Mouse (Mus musculus): Measurements from ENCODE around the gene Cox19. TPM values are rescaled to one million over a fixed set of nuclear protein-coding genes. Genes with fewer than 3 reads are reported as not detected.

Gene Cox19
- total and polyA plus RNA-seq, 2 experiments from 2014 or later: 88.6 to 123 TPM

- no peak overlapping the region for H3K9ac ChIP-seq (replicated peaks; ENCODE audit: low read depth, low read length)
- WGBS: 75% methylated on average over 6 of the region's 6 CpGs
- no peak overlapping the region for H3K4me2 ChIP-seq (ENCODE audit: low read depth, low read length)
- no peak for TF ChIP-seq EP300 (IDR thresholded peaks at IDR 0.05; ENCODE audit: low read depth)
- no peak for TF ChIP-seq CTCF (IDR thresholded peaks at IDR 0.05; ENCODE audit: low read depth)
- no peak overlapping the region for H3K4me3 ChIP-seq (ENCODE audit: low read depth, low read length)
- H3K9me3 ChIP-seq (replicated peaks; ENCODE audit: control insufficient read depth, low read length): no peaks in the 10 kb centered on the region
- peaks cover 56% of the 10 kb centered on the region for H3K4me1 ChIP-seq (ENCODE audit: control insufficient read depth, insufficient read depth)
- no peaks in the 10 kb centered on the region for H3K27me3 ChIP-seq (ENCODE audit: control insufficient read depth, insufficient read depth, low read length)
- no peaks in the 10 kb centered on the region for H3K36me3 ChIP-seq (replicated peaks; ENCODE audit: control insufficient read depth, insufficient read depth, low read length)
- H3K27ac ChIP-seq (ENCODE audit: low read depth): no peak overlapping the region
- no peak for DNase-seq (ENCODE audit: low spot score)
- no peak for ATAC-seq (ENCODE audit: insufficient read depth, low read depth)
Measured at GRCm38 (mm10) chr5:139373889-139374444, 22.7 kb upstream of the Cox19 start.

DNA sequence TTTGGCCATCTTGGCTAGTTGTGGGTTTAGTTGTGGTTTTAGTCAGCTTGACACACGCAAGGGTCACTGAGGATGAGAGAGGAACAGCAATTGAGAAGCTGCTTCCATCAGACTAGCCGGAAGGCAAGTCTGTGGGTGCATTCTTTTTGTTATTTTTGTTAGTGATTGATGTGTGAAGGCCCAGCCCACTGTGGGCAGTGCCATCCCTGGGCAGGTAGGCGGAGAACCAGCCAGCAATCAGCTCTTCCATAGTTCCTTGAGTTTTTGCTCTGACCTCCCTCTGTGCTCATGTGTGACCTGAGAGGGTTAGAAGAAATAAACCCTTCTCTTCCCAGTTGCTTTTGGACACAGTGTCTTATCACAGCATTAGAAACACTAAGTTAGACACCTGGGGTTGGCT, 21.9 kb upstream of the Cox19 start:
- Histone ChIP-seq H3K9me3 (replicated peaks; ENCODE audit: control insufficient read depth, low read length) (no peaks in the 10 kb centered on the region), H3K36me3 (replicated peaks; ENCODE audit: control insufficient read depth, insufficient read depth, low read length) (no peaks in the 10 kb centered on the region), H3K4me1 (ENCODE audit: control insufficient read depth, insufficient read depth) (peaks cover 48% of the 10 kb centered on the region), H3K4me3 (ENCODE audit: low read depth, low read length) (no peak overlapping the region), H3K27ac (ENCODE audit: low read depth) (no peak overlapping the region), H3K9ac (replicated peaks; ENCODE audit: low read depth, low read length) (no peak overlapping the region), H3K27me3 (ENCODE audit: control insufficient read depth, insufficient read depth, low read length) (no peaks in the 10 kb centered on the region), H3K4me2 (ENCODE audit: low read depth, low read length) (no peak overlapping the region)
- 79% methylated on average over 3 of the region's 3 CpGs for WGBS
- TF ChIP-seq CTCF (IDR thresholded peaks at IDR 0.05; ENCODE audit: low read depth): no peak
- no peak for TF ChIP-seq EP300 (IDR thresholded peaks at IDR 0.05; ENCODE audit: low read depth)
- no peak for DNase-seq (ENCODE audit: low spot score)
- no peak for ATAC-seq (ENCODE audit: insufficient read depth, low read depth)

DNA sequence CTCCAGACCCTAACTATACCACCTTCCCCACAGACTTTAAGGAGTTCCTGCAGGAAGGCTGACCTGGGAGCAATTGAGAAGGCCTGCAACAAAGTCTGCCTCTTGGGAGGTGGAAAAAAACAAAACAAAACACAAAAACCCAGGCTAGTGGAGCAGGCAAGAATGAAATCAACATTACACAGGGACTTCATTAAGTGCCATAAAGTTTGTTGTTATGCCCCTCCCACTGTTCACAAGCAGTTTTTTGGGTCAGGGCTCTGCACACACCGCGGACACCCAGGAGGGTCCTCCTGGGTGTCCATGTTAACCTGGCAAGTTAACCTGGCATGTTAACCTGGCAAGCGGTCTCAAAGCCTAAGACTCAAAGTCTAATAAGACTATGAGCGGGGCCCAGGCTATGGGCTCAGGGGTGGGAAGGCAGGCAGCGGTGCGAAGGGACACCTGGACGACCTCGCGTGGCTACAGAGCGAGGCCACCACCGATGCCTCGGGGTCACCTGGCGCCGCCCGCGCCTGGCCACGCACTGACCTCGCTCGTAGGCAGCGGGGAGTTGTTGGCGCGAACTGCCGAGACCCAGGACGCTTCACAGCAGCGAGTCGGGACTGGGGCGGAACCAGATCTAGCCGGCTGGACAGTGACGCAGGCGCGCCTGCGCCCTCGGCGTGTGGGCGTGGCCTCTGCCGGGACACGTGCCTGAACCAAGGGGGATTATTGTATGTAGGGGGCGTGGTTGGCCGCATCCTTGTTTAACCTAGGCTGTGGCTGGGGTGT, 20.6 kb upstream of the Cox19 start:
- Histone ChIP-seq H3K4me2 (ENCODE audit: low read depth, low read length) (peak overlapping the region; percentile 89), H3K9ac (replicated peaks; ENCODE audit: low read depth, low read length) (peak overlapping the region; percentile 91), H3K4me1 (ENCODE audit: control insufficient read depth, insufficient read depth) (peaks cover 35% of the 10 kb centered on the region), H3K27me3 (ENCODE audit: control insufficient read depth, insufficient read depth, low read length) (no peaks in the 10 kb centered on the region), H3K4me3 (ENCODE audit: low read depth, low read length) (peak overlapping the region; percentile 65), H3K9me3 (replicated peaks; ENCODE audit: control insufficient read depth, low read length) (no peaks in the 10 kb centered on the region), H3K27ac (ENCODE audit: low read depth) (peak overlapping the region; percentile 93), H3K36me3 (replicated peaks; ENCODE audit: control insufficient read depth, insufficient read depth, low read length) (no peaks in the 10 kb centered on the region)
- peak; percentile 94 for ATAC-seq (ENCODE audit: insufficient read depth, low read depth)
- no peak; the same call in 1 of the 2 replicates for TF ChIP-seq CTCF (IDR thresholded peaks at IDR 0.05; ENCODE audit: low read depth)
- peak; percentile 64; the same call in 1 of the 2 replicates for TF ChIP-seq EP300 (IDR thresholded peaks at IDR 0.05; ENCODE audit: low read depth)
- 2% methylated on average over 38 of the region's 39 CpGs for WGBS
- peak; percentile 94 for DNase-seq (ENCODE audit: low spot score)

- Histone ChIP-seq H3K36me3 (replicated peaks; ENCODE audit: control insufficient read depth, insufficient read depth, low read length) (no peaks in the 10 kb centered on the region), H3K27me3 (ENCODE audit: control insufficient read depth, insufficient read depth, low read length) (no peaks in the 10 kb centered on the region), H3K27ac (ENCODE audit: low read depth) (peak overlapping the region; percentile 93; the same call in 1 of the 2 replicates), H3K4me2 (ENCODE audit: low read depth, low read length) (peak overlapping the region; percentile 89), H3K4me1 (ENCODE audit: control insufficient read depth, insufficient read depth) (peaks cover 28% of the 10 kb centered on the region), H3K9me3 (replicated peaks; ENCODE audit: control insufficient read depth, low read length) (no peaks in the 10 kb centered on the region), H3K4me3 (ENCODE audit: low read depth, low read length) (peak overlapping the region; percentile 65; the same call in 1 of the 2 replicates), H3K9ac (replicated peaks; ENCODE audit: low read depth, low read length) (peak overlapping the region; percentile 91)
- WGBS: 65% methylated on average over 5 of the region's 5 CpGs
- no peak for ATAC-seq (ENCODE audit: insufficient read depth, low read depth)
- DNase-seq (ENCODE audit: low spot score): no peak
- TF ChIP-seq EP300 (IDR thresholded peaks at IDR 0.05; ENCODE audit: low read depth) (no peak), CTCF (IDR thresholded peaks at IDR 0.05; ENCODE audit: low read depth) (no peak)
Measured at GRCm38 (mm10) chr5:139371118-139371517, 19.9 kb upstream of the Cox19 start.

DNA sequence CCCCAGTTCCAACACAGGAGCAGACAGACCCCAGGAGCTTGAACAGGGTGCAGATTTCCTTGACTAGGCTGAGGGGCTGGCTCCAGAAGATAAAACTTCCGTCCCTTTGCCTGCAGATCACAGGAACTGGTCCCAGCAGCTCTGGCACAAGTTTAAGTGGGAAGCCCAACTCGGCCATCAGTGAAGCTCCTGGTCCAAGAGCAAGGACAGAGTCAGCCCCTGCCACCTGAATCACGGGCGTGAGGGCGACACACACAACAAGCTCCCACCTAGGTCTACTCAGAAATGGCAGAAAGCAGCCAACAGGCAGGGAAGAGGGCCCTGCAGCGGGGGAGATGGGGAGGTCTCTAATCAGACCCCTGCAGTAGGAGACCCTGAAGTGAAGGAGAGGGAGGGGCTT, 19.1 kb upstream of the Cox19 start:
- no peak overlapping the region for H3K27ac ChIP-seq (ENCODE audit: low read depth)

More for the DNA sequence above, 19.1 kb upstream of the Cox19 start:
- WGBS: 73% methylated on average over 6 of the region's 6 CpGs
- H3K27me3 ChIP-seq (ENCODE audit: control insufficient read depth, insufficient read depth, low read length): no peaks in the 10 kb centered on the region
- H3K4me3 ChIP-seq (ENCODE audit: low read depth, low read length): no peak overlapping the region
- H3K9me3 ChIP-seq (replicated peaks; ENCODE audit: control insufficient read depth, low read length): no peaks in the 10 kb centered on the region
- no peaks in the 10 kb centered on the region for H3K36me3 ChIP-seq (replicated peaks; ENCODE audit: control insufficient read depth, insufficient read depth, low read length)
- no peak overlapping the region for H3K4me2 ChIP-seq (ENCODE audit: low read depth, low read length)
- ATAC-seq (ENCODE audit: insufficient read depth, low read depth) (no peak), DNase-seq (ENCODE audit: low spot score) (no peak)
- H3K9ac ChIP-seq (replicated peaks; ENCODE audit: low read depth, low read length): no peak overlapping the region
- H3K4me1 ChIP-seq (ENCODE audit: control insufficient read depth, insufficient read depth): peaks cover 22% of the 10 kb centered on the region
- no peak for TF ChIP-seq EP300 (IDR thresholded peaks at IDR 0.05; ENCODE audit: low read depth)
- TF ChIP-seq CTCF (IDR thresholded peaks at IDR 0.05; ENCODE audit: low read depth): no peak

Data from heart, postnatal 0 days (tissue).